Mouse (Mus musculus): ENCODE results near the gene Zbtb46. TPM values are rescaled to one million over a fixed set of nuclear protein-coding genes. Genes with fewer than 3 reads are reported as not detected.
A peak's percentile ranks its signal among the peaks of the same experiment; 100 is the strongest.

The Zbtb46 gene
- polyA plus RNA-seq, 3 experiments from 2014 or later: 3.6 to 4.3 (median 3.7) TPM

- no peak for ATAC-seq
Observed at GRCm38 (mm10) chr2:181463008-181463738, 3.9 kb upstream of the Zbtb46 start.

- ATAC-seq: no peak
Observed at GRCm38 (mm10) chr2:181462604-181463003, 3.4 kb upstream of the Zbtb46 start.

GRCm38 (mm10) chr2:181461536-181462100, 2.4 kb upstream of the Zbtb46 start:
- no peak for ATAC-seq

GRCm38 (mm10) chr2:181459673-181460621, 721 bp upstream of the Zbtb46 start:
- ATAC-seq: peak; percentile 29

GRCm38 (mm10) chr2:181458411-181459152, 644 bp downstream of the Zbtb46 start:
- ATAC-seq: peak; percentile 34

GRCm38 (mm10) chr2:181457831-181458230, 1.4 kb downstream of the Zbtb46 start:
- ATAC-seq: no peak

GRCm38 (mm10) chr2:181455899-181456298, 3.3 kb downstream of the Zbtb46 start:
- ATAC-seq: no peak

- no peak for ATAC-seq
Observed at GRCm38 (mm10) chr2:181453274-181453673, 6.0 kb downstream of the Zbtb46 start.

GRCm38 (mm10) chr2:181452181-181452580, 7.0 kb downstream of the Zbtb46 start:
- ATAC-seq: no peak

GRCm38 (mm10) chr2:181443016-181443415, 16.2 kb downstream of the Zbtb46 start:
- ATAC-seq: no peak

- no peak for ATAC-seq
Observed at GRCm38 (mm10) chr2:181438176-181438575, 21.1 kb downstream of the Zbtb46 start.

- no peak for ATAC-seq
Observed at GRCm38 (mm10) chr2:181436246-181436645, 23.0 kb downstream of the Zbtb46 start.

GRCm38 (mm10) chr2:181423834-181424233, 35.4 kb downstream of the Zbtb46 start:
- ATAC-seq: no peak

- no peak for ATAC-seq
Observed at GRCm38 (mm10) chr2:181420903-181421638, 38.2 kb downstream of the Zbtb46 start.

GRCm38 (mm10) chr2:181420426-181420825, 38.8 kb downstream of the Zbtb46 start:
- ATAC-seq: no peak

GRCm38 (mm10) chr2:181419359-181419758, 39.9 kb downstream of the Zbtb46 start:
- no peak for ATAC-seq

GRCm38 (mm10) chr2:181415945-181416344, 43.3 kb downstream of the Zbtb46 start:
- ATAC-seq: no peak

GRCm38 (mm10) chr2:181413141-181413540, 46.1 kb downstream of the Zbtb46 start:
- ATAC-seq: no peak

- peak; percentile 97 for ATAC-seq
Observed at GRCm38 (mm10) chr2:181410760-181411473, 48.3 kb downstream of the Zbtb46 start.

GRCm38 (mm10) chr2:181409643-181410042, 49.6 kb downstream of the Zbtb46 start:
- no peak for ATAC-seq

- no peak for ATAC-seq
Observed at GRCm38 (mm10) chr2:181403722-181404121, 55.5 kb downstream of the Zbtb46 start.

All from inflammation-experienced regulatory T-cells, adult 6 months (primary cell).